18 mouse cellular contexts compared by ENCODE assay signal in genomic region chr7:74908311-74908962, GRCm38 (mm10).
A peak's percentile ranks its signal among the peaks of the same experiment; 100 is the strongest.
DNase-seq lines count a peak whose midpoint lies in the region; ATAC-seq and TF ChIP-seq lines count a peak whose summit lies in the region.
"Had no signal": no experiment of that assay in that cellular context is flagged by ENCODE, and none has a peak within 500 bp of the region (broad histone marks: within the 10 kb centered on the region; RNA-seq: fewer than 3 reads in every experiment).

No protein-coding gene starts in this region.

- H3K4me2 ChIP-seq in hindbrain, embryonic 11.5 days (replicated peaks; ENCODE audit: low read depth, low read length): no peak overlapping the region
- no peak overlapping the region for H3K4me2 ChIP-seq in hindbrain, postnatal 0 days (ENCODE audit: low read depth, low read length)
- no peak overlapping the region for H3K4me2 ChIP-seq in embryonic facial prominence, embryonic 14.5 days (ENCODE audit: low read depth, low read length)
- H3K4me2 ChIP-seq: heart, embryonic 12.5 days; limb, embryonic 12.5 days; neural tube, embryonic 12.5 days had no signal

- H3K9me3 ChIP-seq in hindbrain, embryonic 11.5 days (ENCODE audit: control insufficient read depth, low read length): no peaks in the 10 kb centered on the region
- H3K9me3 ChIP-seq in hindbrain, postnatal 0 days (ENCODE audit: low read length): no peaks in the 10 kb centered on the region
- no peaks in the 10 kb centered on the region for H3K9me3 ChIP-seq in embryonic facial prominence, embryonic 14.5 days (ENCODE audit: control insufficient read depth, low read length)
- H3K9me3 ChIP-seq: heart, embryonic 12.5 days; limb, embryonic 12.5 days; neural tube, embryonic 12.5 days had no signal

- no peaks in the 10 kb centered on the region for H3K27me3 ChIP-seq in hindbrain, embryonic 11.5 days (ENCODE audit: control insufficient read depth, insufficient read depth, low read length)
- no peaks in the 10 kb centered on the region for H3K27me3 ChIP-seq in hindbrain, postnatal 0 days (ENCODE audit: insufficient read depth, low read length)
- H3K27me3 ChIP-seq in embryonic facial prominence, embryonic 14.5 days (replicated peaks; ENCODE audit: control insufficient read depth, insufficient read depth, low read length): no peaks in the 10 kb centered on the region
- H3K27me3 ChIP-seq: heart, embryonic 12.5 days; limb, embryonic 12.5 days; neural tube, embryonic 12.5 days had no signal

- no peak overlapping the region; the same call in 1 of the 2 replicates for H3K27ac ChIP-seq in hindbrain, embryonic 11.5 days (ENCODE audit: low read depth, low read length)
- H3K27ac ChIP-seq in hindbrain, postnatal 0 days: no peak overlapping the region
- no peak overlapping the region for H3K27ac ChIP-seq in embryonic facial prominence, embryonic 14.5 days (replicated peaks; ENCODE audit: low read depth, low read length)
- H3K27ac ChIP-seq: limb, embryonic 12.5 days; macrophage; neural tube, embryonic 12.5 days had no signal

- H3K4me3 ChIP-seq in hindbrain, embryonic 11.5 days (ENCODE audit: low read depth, low read length): no peak overlapping the region
- no peak overlapping the region for H3K4me3 ChIP-seq in hindbrain, postnatal 0 days (ENCODE audit: low read length)
- H3K4me3 ChIP-seq in embryonic facial prominence, embryonic 14.5 days (ENCODE audit: low read depth, low read length): no peak overlapping the region
- H3K4me3 ChIP-seq: heart, embryonic 12.5 days; limb, embryonic 12.5 days; neural tube, embryonic 12.5 days had no signal

- no peaks in the 10 kb centered on the region for H3K4me1 ChIP-seq in hindbrain, embryonic 11.5 days (replicated peaks; ENCODE audit: control insufficient read depth, insufficient read depth, low read length)
- no peaks in the 10 kb centered on the region for H3K4me1 ChIP-seq in hindbrain, postnatal 0 days (ENCODE audit: insufficient read depth, low read length)
- no peaks in the 10 kb centered on the region for H3K4me1 ChIP-seq in embryonic facial prominence, embryonic 14.5 days (ENCODE audit: control insufficient read depth, insufficient read depth, low read length)
- H3K4me1 ChIP-seq: heart, embryonic 12.5 days; limb, embryonic 12.5 days; neural tube, embryonic 12.5 days had no signal

- no peak overlapping the region for H3K9ac ChIP-seq in hindbrain, embryonic 11.5 days (ENCODE audit: low read depth, low read length)
- H3K9ac ChIP-seq in hindbrain, postnatal 0 days (replicated peaks; ENCODE audit: low read length): no peak overlapping the region
- H3K9ac ChIP-seq in embryonic facial prominence, embryonic 14.5 days (ENCODE audit: low read depth, low read length): no peak overlapping the region
- H3K9ac ChIP-seq: heart, embryonic 12.5 days; limb, embryonic 12.5 days; neural tube, embryonic 12.5 days had no signal

- peak; percentile 15 for DNase-seq in hindbrain, embryonic 11.5 days (ENCODE audit: low spot score)
- no peak for DNase-seq in hindbrain, postnatal 0 days (ENCODE audit: low spot score)
- peak; percentile 94 for DNase-seq in MEL-GATA-1-ER (ENCODE audit: extremely low read depth, low read depth)
- peak; percentile 26 for DNase-seq in embryonic facial prominence, embryonic 14.5 days (ENCODE audit: low spot score)
- no peak for DNase-seq in kidney, adult 9 months
- DNase-seq in layer of hippocampus, adult 9-11 months: no peak
- no peak for DNase-seq in adrenal gland, postnatal 14 days
- DNase-seq: cerebellum, adult 18-20 months; gastrocnemius, postnatal 25 days; heart, postnatal 36 days; right cerebral cortex, postnatal 4 days; thymus, adult 18-20 months had no signal

- 64% methylated on average over 3 of the region's 3 CpGs for WGBS in hindbrain, embryonic 11.5 days
- 72% methylated on average over 3 of the region's 3 CpGs for WGBS in hindbrain, postnatal 0 days
- WGBS in embryonic facial prominence, embryonic 14.5 days: 28% methylated on average over 3 of the region's 3 CpGs

- peak; percentile 56; the same call in 1 of the 2 replicates for ATAC-seq in hindbrain, embryonic 11.5 days (ENCODE audit: low FRiP score)
- ATAC-seq in hindbrain, postnatal 0 days: no peak
- peak; percentile 37; the same call in 1 of the 2 replicates for ATAC-seq in embryonic facial prominence, embryonic 14.5 days (ENCODE audit: low read depth)
- peak; percentile 91 for ATAC-seq in megakaryocyte, adult 5-6 weeks (ENCODE audit: poor library complexity, severe bottlenecking)
- ATAC-seq: inflammation-experienced regulatory T-cells, adult 6 months had no signal

- H3K36me3 ChIP-seq in hindbrain, embryonic 11.5 days (ENCODE audit: control insufficient read depth, insufficient read depth, low read length): no peaks in the 10 kb centered on the region
- H3K36me3 ChIP-seq in hindbrain, postnatal 0 days (ENCODE audit: insufficient read depth, low read length): no peaks in the 10 kb centered on the region
- H3K36me3 ChIP-seq in embryonic facial prominence, embryonic 14.5 days (ENCODE audit: control insufficient read depth, insufficient read depth, low read length): no peaks in the 10 kb centered on the region
- H3K36me3 ChIP-seq: heart, embryonic 12.5 days; limb, embryonic 12.5 days; neural tube, embryonic 12.5 days had no signal

- TF ChIP-seq CTCF in hindbrain, postnatal 0 days (IDR thresholded peaks at IDR 0.05; ENCODE audit: low read depth): no peak

Comparison
In these comparisons a context has a peak if more than half of its experiments do, and no peak if none do; other contexts are left out.
1. DNase-seq: peak in hindbrain, embryonic 11.5 days (single experiment), MEL-GATA-1-ER (single experiment) and embryonic facial prominence, embryonic 14.5 days (single experiment); none in hindbrain, postnatal 0 days (single experiment), kidney, adult 9 months (single experiment), layer of hippocampus, adult 9-11 months (single experiment) and adrenal gland, postnatal 14 days (single experiment).